Mouse (Mus musculus) left cerebral cortex, adult 9 months (tissue): ENCODE measurements around the gene Vopp1.
A peak's percentile ranks its signal among the peaks of the same experiment; 100 is the strongest.
"Not testable (repeated sequence)": the region's sequence is repeated elsewhere in the genome, so short reads cannot be mapped to it uniquely, and the experiment has no call there.

Experiments
- DNase-seq, 2 experiments: peaks; one replicate each; pipeline ENCODE4 v3.0.0; 2022; ENCODE audit warnings: low spot score in 2 of 2

Vopp1 gene

GRCm38 (mm10) chr6:57824422-57825258 lies at the start of gene Vopp1:
Gene Vopp1 (minus strand): TSS chr6:57825159.
- DNase-seq = peak in 1 of 2 experiments; percentile 67

GRCm38 (mm10) chr6:57859043-57860042 lies 34.4 kb upstream of the Vopp1 start:
- DNase-seq = peak in 1 of 2 experiments; percentile 28

DNA sequence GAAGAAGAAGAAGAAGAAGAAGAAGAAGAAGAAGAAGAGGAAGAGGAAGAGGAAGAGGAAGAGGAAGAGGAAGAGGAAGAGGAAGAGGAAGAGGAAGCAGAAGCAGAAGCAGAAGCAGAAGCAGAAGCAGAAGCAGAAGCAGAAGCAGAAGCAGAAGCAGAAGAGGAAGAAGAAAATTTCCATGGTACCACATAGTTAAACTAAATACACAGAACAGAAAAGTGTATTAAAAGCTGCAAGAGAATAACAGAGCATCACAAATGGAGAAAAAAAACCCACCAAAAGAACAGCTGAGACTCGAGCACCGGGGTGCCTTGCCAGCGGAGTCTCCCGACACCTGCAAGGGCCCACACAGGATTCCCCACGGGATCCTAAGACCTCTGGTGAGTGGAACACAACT lies 26.2 kb upstream of the Vopp1 start:
- DNase-seq = not testable (repeated sequence)

GRCm38 (mm10) chr6:57850286-57850685 lies 25.3 kb upstream of the Vopp1 start, which contains the start of gene Vmn1r21:
Gene Vmn1r21 (minus strand): TSS chr6:57850343.
- no peak for DNase-seq

GRCm38 (mm10) chr6:57839693-57840408 lies 14.9 kb upstream of the Vopp1 start:
- no peak for DNase-seq

GRCm38 (mm10) chr6:57825259-57825715 lies 328 bp upstream of the Vopp1 start:
- DNase-seq = no peak

- no peak for DNase-seq
These were observed 1.5 kb downstream of the Vopp1 start for GRCm38 (mm10) chr6:57823461-57823860.

DNA sequence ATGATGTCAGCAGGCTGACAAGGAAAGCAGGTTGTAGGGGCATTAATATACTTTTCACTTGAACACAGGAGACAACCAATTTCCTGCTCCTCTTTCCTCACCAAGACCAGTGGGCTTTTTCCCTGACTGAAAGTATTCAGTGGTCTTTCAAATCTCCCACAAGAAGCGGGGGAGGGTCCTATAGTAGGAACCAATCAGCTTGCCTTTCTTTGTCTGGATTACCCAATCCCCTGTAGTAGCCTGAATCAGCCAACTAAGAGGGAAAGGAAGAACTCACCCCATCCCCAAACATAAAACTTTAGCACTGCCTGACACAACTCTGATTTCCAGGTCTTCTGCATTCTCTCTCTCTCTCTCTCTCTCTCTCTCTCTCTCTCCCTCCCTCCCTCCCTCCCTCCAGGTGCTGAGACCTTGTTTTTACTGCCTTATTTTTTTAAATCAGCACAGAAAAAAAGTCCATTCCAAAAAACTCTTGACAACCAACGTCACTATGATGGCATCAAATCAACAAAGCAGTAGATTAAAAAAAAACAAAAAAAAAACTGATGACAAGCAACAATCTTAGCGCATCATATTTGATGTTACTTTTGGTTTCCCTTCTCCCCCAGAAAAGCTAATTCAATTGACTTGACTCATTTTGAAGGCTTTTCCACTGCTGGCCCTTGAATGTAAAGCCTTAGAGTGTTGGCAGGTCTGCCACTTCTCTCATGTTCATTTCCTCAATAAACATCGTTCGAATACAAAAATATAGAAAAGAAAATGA lies 2.1 kb downstream of the Vopp1 start:
- DNase-seq = no peak

GRCm38 (mm10) chr6:57814436-57814940 lies 10.5 kb downstream of the Vopp1 start:
- peak in 1 of 2 experiments; percentile 44 for DNase-seq

DNA sequence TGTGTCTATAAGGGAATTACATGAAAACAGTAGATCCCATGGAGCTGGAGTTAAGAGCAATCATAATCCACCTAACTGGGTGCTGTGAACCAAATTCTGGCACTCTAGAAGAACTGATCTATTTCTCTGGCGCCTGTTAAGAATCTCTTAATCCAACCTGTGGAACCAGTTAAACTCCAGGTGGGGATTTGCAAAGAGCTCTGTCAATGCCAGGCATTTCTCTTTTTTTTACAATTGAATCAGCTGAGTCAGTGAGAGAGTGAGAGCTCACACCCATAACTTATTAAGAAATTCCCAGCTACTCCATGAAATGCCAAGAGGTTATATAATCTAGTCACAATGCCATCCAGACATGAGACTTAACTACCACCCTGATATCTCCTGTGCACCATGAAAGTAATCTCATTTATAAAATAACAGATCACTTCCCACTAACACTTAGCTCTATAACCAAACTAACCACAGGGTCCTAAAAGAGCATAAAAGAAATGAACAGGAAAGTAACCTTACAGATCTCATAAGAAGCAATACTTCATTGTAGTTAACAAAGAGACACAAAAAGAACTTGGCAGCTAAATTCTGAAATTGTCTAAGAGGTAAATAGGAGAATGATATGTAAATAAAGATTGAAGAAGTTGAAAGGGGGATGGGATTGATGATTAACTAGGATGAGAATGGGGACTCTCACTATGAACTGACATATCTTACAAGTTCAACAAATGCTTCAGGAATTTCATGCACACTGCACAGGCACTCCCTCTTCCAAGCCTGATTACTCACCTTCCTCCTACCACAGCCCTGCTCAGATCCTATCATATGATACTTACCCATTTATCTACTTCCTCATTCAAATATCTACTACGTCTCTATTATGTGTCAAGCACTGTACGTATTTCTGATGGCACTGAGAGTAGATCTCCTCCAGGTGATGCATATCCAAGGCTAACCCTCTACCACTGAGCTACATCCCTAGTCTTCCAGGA lies 12.9 kb downstream of the Vopp1 start:
- DNase-seq = no peak

- no peak for DNase-seq
These were observed 19.5 kb downstream of the Vopp1 start for GRCm38 (mm10) chr6:57805218-57806069.

DNA sequence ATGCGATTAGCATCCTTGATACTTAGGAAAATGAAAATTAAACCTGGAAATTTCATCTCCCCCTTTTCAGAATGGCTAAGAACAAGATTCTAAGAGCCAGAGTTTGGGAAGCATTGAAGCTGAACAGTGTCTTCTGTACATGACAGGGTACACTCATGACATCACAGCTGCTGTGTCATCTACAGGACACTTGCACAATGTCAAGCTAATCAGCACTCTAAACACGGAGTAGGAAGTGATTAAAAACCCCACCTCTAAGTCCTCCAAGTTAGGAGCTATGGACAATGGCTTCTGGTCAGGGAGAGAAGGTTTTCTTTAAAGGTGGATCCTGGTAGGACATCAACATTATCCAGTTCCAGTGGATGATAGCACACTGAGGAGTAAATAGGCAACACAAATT lies 21.8 kb downstream of the Vopp1 start:
- no peak for DNase-seq

DNA sequence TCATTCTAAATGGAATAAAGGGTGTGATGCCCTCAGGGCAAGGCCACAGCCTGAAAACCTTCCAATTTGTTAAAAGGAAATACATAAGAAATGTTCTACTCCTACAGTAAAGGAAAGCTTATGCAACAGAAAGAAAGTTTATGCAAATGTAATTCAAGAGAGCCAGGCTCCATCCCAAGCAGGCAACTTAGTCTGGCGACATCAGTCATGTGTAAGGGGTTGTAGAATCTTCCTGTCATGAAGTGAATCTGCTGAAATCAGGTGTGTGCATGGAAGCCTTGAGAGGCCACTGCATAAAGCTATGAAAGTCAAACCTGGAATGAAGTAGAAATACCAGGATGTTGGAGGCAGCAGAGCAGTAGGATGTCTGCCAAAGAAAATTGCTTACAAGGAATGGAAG lies 26.0 kb downstream of the Vopp1 start:
- DNase-seq = peak in 1 of 2 experiments; percentile 17

GRCm38 (mm10) chr6:57796853-57797423 lies 28.0 kb downstream of the Vopp1 start:
- DNase-seq = no peak

DNA sequence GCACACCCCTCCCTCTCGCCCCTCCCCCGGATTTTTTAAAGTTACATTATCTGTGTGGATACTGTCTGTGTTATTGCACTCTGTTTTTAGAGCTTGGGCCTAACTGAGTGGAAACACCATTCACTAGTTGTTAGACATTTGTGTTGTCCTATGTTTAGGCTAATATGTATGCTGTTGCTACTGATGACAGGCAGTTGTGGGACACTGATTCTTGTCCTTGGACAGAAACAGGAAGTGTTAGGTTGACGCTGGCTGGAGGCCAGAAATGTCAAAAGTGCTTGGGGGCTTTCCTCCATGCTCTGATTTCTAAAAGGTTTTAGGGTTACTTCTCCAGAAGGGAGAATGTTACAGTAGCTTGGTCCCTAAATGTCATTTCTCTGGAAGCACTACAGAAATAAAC lies 29.1 kb downstream of the Vopp1 start:
- DNase-seq = no peak

GRCm38 (mm10) chr6:57792821-57793220 lies 32.1 kb downstream of the Vopp1 start:
- not testable (repeated sequence) for DNase-seq

- DNase-seq = no peak
These were observed 34.4 kb downstream of the Vopp1 start for GRCm38 (mm10) chr6:57790542-57790941.

DNA sequence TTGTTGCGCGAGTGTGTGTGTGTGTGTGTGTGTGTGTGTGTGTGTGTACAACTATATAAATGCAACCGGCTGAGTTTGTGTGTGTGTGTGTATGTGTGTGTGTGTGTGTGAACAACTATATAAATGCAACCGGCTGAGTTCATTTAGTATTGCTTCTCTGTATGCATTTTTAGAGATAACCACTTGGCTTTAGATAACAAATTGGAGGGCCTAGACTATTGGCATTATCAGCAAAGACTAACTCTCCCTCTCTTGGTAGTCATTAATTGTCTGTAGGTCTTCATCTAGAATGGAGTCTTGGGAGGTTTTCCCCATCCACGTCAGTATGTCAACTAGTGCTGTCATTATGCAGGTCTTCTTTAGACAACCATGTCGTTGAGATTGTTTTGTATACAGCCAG lies 37.6 kb downstream of the Vopp1 start:
- DNase-seq = no peak
